Mouse (Mus musculus) cerebellum, adult 11 months (tissue): ENCODE measurements around the gene Dffb.
"Not testable (repeated sequence)": the region's sequence is repeated elsewhere in the genome, so short reads cannot be mapped to it uniquely, and the experiment has no call there.

Experiments
- DNase-seq: peaks from one replicate; pipeline ENCODE4 v3.0.0; 2022

Dffb gene

GRCm38 (mm10) chr4:153962631-153963030, 12.3 kb downstream of the Dffb start:
- no peak for DNase-seq

GRCm38 (mm10) chr4:153957444-153958250, 17.3 kb downstream of the Dffb start:
- DNase-seq, result no peak

- DNase-seq, result peak; percentile 98
Observed at GRCm38 (mm10) chr4:153956569-153957405, 18.1 kb downstream of the Dffb start, which contains the start of gene A430005L14Rik. Gene A430005L14Rik, plus strand, starts transcription at chr4:153957237.

- DNase-seq, result peak; percentile 37
Observed at GRCm38 (mm10) chr4:153955651-153956050, 19.3 kb downstream of the Dffb start.

GRCm38 (mm10) chr4:153951692-153952091, 23.2 kb downstream of the Dffb start:
- no peak for DNase-seq

GRCm38 (mm10) chr4:153951150-153951549, 23.8 kb downstream of the Dffb start:
- DNase-seq, result no peak

- DNase-seq, result no peak
Observed at GRCm38 (mm10) chr4:153950372-153950771, 24.6 kb downstream of the Dffb start.

GRCm38 (mm10) chr4:153945741-153946140, 29.2 kb downstream of the Dffb start:
- no peak for DNase-seq

GRCm38 (mm10) chr4:153944261-153944660, 30.7 kb downstream of the Dffb start:
- DNase-seq, result no peak

- DNase-seq, result no peak
Observed at GRCm38 (mm10) chr4:153943243-153943642, 31.7 kb downstream of the Dffb start.

GRCm38 (mm10) chr4:153929921-153930320, 45.0 kb downstream of the Dffb start:
- DNase-seq, result peak; percentile 5

GRCm38 (mm10) chr4:153929425-153929824, 45.5 kb downstream of the Dffb start:
- DNase-seq, result no peak

GRCm38 (mm10) chr4:153928772-153929299, 46.1 kb downstream of the Dffb start:
- no peak for DNase-seq

- not testable (repeated sequence) for DNase-seq
Observed at GRCm38 (mm10) chr4:153922090-153922489, 52.8 kb downstream of the Dffb start.

- no peak for DNase-seq
Observed at GRCm38 (mm10) chr4:153920517-153921233, 54.3 kb downstream of the Dffb start.

GRCm38 (mm10) chr4:153917773-153918500, 57.0 kb downstream of the Dffb start:
- DNase-seq, result no peak
